Mouse (Mus musculus) left cerebral cortex, adult 2 months (tissue): ENCODE measurements around the gene Arhgap44. TPM values are rescaled to one million over a fixed set of nuclear protein-coding genes. Genes with fewer than 3 reads are reported as not detected.
A peak's percentile ranks its signal among the peaks of the same experiment; 100 is the strongest.

Experiments
- DNase-seq, 2 experiments: peaks; one replicate each; pipeline ENCODE4 v3.0.0; 2021 to 2022; ENCODE audit warnings: low spot score in 2 of 2, mixed read lengths in 1 of 2; ENCODE audit errors: extremely low spot score in 1 of 2
- H3K27ac ChIP-seq: fragments of 200-600 bp; 2 replicates; pipeline ENCODE4 v1.8.1; 2022
- H3K4me3 ChIP-seq: fragments of 200-600 bp; 2 replicates; pipeline ENCODE4 v1.8.1; 2022
- CTCF ChIP-seq: fragments of 200-600 bp; IDR thresholded peaks from 2 replicates; pipeline ENCODE4 v1.8.1; 2022; ENCODE audit warnings: antibody characterized with exemption, mild to moderate bottlenecking, moderate library complexity
- intact Hi-C: fragments of 180-260 bp; cut with DNase I; formaldehyde crosslinking; loops from one replicate; pipeline ENCODE4 v1.15.1; 2025
- total RNA-seq, 2 experiments: library from RNA; stranded (reverse); gene quantifications; 2 replicates each; pipeline ENCODE4 v1.2.3; 2021

Arhgap44 gene
- total RNA-seq, 2 experiments from 2014 or later, result 137 to 142 TPM

DNA sequence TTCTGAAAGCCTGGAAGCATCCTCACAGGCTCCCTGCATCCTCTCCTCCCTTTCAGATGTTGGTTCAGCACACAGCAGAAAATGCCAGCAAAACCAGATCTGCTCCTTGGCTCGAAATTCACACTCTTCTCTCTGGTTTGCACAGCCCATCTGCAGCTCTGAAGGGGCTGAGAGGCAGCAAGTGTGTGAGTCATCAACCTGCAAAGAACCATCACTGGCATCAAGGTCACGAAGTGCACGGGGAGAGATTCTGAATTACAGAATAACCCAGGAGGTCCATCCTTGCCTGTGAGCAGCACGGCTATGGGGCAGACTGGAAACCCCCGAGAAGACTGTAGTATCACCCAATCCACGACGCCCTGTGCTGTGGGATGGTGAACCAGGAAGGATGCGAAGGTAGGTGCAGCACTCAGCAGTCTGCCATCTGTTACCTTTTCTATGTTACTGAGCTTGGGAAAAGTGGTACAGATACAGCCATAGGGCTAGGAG, 27.5 kb downstream of the Arhgap44 start:
- peak overlapping the region; percentile 51 for H3K27ac ChIP-seq
- no peak for TF ChIP-seq CTCF
- DNase-seq, result peak; percentile 37 to 45
- no peak overlapping the region for H3K4me3 ChIP-seq
- intact Hi-C loops, result loop anchor here (1.0 to 5.0 kb wide), 2 partner anchors 26 to 78 kb away; no protein-coding TSS in a partner anchor

DNA sequence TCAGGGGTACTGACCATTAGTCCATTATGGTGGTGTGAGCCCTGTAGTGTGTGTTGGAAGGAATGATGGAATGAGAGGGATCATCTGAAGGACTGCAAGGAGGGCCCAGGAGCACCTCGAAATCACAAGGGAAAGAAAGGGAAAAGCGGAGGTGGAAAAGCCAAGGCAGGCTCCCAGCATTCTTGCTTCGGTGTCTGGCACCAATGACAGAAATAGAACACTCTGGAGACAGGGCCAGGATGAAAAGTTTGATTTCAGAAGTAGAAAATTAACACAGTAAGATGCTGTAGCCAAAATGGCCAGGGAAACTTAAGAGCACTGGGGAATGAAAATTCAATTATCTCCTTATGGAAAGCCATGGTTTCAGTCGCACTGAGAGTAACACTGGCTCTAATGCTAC, 29.1 kb downstream of the Arhgap44 start:
- Histone ChIP-seq H3K27ac (no peak overlapping the region; the same call in 1 of the 2 replicates), H3K4me3 (no peak overlapping the region)
- DNase-seq, result no peak
- intact Hi-C loops, result no loop called here
- TF ChIP-seq CTCF, result no peak

DNA sequence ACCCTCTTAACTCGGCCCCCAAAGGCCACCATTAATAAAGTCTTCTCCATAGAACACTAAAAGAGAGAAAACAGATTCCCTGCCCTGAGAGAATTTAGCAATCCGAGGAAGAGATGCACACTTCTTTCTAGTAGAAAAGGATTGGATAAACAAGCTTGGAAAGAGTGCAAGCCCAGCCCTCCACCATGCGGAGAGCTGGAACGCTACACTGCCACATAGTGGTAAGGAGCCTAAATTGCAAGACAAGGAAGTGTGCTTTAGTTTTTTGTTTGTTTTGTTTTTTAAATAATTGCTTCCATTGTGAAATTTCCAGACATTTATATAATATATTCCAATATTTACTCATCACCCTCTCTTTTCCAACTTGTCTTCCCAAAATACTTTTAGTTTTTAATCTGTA, 33.7 kb downstream of the Arhgap44 start:
- Histone ChIP-seq H3K27ac (no peak overlapping the region), H3K4me3 (no peak overlapping the region)
- DNase-seq, result no peak
- intact Hi-C loops, result loop anchor here (5.0 kb wide), 1 partner anchor 42 kb away; no protein-coding TSS in a partner anchor
- TF ChIP-seq CTCF, result peak; percentile 55

DNA sequence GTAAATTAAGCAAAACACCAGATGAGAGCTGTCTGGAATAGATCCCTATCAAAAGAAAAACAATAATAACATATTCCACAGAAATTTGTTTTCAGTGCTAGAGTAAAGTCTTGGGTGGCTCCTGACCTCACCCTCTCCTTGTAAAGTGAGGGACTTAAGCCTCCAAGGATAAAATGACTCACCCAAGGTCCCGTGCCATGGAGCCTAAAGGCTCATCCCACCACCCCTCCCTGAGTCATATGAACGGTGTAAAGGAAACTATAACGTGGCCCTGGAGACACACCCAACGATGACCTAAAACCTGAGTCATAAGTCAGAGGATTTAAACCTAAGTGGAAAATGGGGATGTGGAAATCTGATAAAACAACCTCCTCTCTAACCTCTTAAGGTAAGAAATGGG, 34.1 kb downstream of the Arhgap44 start:
- DNase-seq, result no peak
- H3K4me3 ChIP-seq, result no peak overlapping the region
- no peak overlapping the region for H3K27ac ChIP-seq
- no peak for TF ChIP-seq CTCF
- intact Hi-C loops, result loop anchor here (5.0 kb wide), 1 partner anchor 41 kb away; no protein-coding TSS in a partner anchor

DNA sequence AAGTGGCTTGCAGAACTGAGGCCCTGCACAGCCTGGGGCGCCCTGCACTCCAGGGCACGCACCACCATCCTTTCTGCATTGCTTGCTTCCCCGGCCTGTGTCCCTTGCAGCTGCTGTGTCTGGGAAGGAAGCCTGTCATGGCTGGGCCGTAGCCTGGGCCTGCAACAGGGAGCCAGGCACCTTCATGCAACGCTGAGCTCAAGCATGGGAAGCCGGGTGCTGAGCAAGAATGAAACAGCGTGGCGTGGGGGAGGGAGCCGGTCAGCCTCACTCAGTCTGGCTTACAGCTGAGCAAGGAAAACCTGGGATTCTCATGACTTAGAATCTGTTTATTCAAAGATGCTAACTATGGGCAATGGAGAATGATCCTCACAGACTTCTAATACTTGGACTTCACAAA, 36.2 kb downstream of the Arhgap44 start:
- DNase-seq, result peak; percentile 35 to 46
- no peak for TF ChIP-seq CTCF
- Histone ChIP-seq H3K27ac (peak overlapping the region; percentile 16; the same call in 1 of the 2 replicates), H3K4me3 (no peak overlapping the region)
- intact Hi-C loops, result loop anchor here (5.0 kb wide), 1 partner anchor 39 kb away; no protein-coding TSS in a partner anchor

DNA sequence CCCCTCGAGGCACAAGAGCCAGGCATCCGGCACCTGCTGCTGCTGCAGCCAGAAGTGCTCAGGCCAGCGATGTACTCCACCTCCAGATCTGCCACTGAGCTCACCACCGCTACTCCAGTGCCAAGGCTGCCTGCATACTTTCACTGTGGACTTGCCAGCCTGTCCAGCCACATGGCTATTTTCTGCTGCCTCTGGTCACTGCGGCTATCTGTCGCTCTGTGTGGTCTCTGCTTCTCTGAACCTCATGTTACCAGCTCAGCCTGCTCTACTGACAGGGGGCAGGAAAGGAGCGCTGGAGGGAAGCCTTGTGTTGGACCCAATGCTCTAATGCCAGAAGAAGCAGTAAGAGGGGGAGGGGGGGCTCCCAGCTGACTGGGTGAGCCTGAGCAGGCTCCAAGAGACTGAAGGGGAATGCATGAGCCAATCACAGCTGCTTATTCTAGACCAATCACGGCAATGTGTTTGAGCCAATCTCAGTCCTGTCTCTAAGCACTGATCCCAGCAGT, 37.8 kb downstream of the Arhgap44 start:
- H3K27ac ChIP-seq, result no peak overlapping the region
- no peak for TF ChIP-seq CTCF
- peak in 1 of 2 experiments; percentile 51 for DNase-seq
- no peak overlapping the region for H3K4me3 ChIP-seq
- intact Hi-C loops, result loop anchor here (5.0 kb wide), 1 partner anchor 38 kb away; no protein-coding TSS in a partner anchor

DNA sequence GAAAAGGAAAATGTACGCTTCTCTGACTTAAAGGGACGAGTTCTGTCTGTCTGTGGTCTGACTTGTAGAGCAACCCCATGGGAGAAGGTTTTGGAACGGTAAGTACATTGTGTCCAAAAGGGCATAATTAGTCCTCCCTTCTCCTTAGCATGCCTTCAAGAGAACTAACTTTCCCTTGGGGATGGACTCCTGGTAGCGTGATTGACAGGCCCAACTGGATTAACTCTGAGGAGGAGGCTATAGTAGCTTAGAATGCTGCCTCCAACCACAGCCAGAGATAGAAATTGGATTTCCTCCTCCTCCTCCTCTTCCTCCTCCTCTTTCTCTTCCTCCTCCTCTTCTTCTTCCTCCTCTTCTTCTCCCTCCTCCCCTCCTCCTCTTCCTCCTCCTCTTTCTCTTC, 42.5 kb downstream of the Arhgap44 start:
- H3K4me3 ChIP-seq, result no peak overlapping the region
- intact Hi-C loops, result no loop called here
- DNase-seq, result no peak
- H3K27ac ChIP-seq, result no peak overlapping the region
- no peak for TF ChIP-seq CTCF

DNA sequence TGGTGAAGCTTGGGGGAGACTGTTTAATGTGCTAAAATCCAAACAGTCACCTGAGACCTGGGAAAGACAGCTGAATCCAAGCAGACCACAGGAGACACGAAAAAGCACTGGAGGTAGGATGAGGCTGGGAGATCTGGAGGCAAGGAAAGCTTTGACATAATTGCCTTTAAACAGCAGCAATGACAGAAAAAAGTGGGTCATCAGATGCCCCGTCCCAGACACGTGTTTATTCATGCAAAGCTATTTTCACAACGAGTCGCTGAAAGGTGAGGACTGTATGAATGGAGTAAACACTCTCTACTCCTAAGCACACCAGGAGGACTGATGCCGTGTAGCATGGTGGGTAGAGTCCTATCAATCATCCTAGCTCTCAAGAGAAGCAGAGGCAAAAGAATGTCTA, 47.0 kb downstream of the Arhgap44 start:
- H3K4me3 ChIP-seq, result no peak overlapping the region
- DNase-seq, result no peak
- intact Hi-C loops, result no loop called here
- no peak overlapping the region for H3K27ac ChIP-seq
- no peak for TF ChIP-seq CTCF

DNA sequence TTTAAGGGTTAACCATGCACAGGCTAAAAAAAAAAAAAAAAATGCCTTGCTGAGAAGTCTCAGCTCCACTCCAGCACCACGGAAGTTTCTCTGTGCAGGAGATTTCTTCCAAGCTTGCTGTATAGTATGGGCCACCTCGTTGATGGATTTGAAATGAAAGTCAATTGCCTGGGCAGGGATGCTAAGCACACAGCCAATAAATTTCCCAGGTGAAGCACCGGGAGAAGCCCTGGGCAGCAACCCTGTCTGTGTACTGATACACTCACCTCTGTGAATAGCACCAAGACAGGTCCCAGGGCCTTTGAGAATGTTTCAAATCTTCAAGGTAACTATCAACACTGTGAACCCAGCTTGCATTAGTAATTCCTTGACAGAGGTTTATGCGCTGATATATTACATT, 50.7 kb downstream of the Arhgap44 start:
- Histone ChIP-seq H3K27ac (no peak overlapping the region), H3K4me3 (no peak overlapping the region)
- intact Hi-C loops, result no loop called here
- no peak for TF ChIP-seq CTCF
- DNase-seq, result no peak

DNA sequence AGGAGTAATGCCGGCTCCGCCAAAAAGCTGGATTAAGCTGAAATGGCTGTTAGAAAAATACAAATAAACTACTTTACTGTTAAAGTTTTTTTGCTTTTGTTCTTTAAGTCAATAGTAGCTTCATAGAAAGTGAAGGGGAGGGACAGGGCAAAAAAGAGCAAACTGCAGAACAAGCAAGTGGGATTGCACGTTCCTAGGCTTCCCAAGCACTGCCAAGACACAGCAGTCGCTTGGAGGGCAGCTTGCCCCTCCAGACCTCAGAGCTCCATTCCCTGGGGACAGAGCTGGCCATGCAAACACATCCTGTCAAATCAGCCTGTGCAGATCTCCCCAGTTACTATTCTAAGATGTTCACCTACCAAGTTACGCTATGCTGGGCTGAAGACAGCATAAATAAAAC, 51.1 kb downstream of the Arhgap44 start:
- Histone ChIP-seq H3K4me3 (no peak overlapping the region), H3K27ac (no peak overlapping the region)
- no peak for DNase-seq
- intact Hi-C loops, result no loop called here
- no peak for TF ChIP-seq CTCF

DNA sequence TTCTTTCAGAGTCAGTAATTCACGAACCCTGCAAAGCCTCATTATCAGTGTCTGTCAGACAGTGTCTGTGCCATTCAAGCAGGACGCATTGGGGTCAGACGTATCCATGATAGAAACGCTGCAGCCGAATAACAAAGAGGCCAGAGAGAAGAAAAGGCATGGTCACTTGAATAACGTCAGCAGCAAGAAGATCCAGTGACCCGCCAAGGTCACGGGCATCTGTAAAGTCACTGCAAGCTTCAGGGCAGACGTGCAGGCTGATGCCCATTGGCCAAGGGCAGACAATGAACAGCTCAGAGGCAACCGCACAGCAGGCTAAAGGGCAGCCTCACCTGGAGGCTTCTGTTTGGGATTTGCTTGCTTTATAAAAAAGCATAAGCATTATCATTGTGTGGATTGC, 52.7 kb downstream of the Arhgap44 start:
- no peak for TF ChIP-seq CTCF
- no peak overlapping the region for H3K27ac ChIP-seq
- intact Hi-C loops, result no loop called here
- no peak for DNase-seq
- no peak overlapping the region for H3K4me3 ChIP-seq

DNA sequence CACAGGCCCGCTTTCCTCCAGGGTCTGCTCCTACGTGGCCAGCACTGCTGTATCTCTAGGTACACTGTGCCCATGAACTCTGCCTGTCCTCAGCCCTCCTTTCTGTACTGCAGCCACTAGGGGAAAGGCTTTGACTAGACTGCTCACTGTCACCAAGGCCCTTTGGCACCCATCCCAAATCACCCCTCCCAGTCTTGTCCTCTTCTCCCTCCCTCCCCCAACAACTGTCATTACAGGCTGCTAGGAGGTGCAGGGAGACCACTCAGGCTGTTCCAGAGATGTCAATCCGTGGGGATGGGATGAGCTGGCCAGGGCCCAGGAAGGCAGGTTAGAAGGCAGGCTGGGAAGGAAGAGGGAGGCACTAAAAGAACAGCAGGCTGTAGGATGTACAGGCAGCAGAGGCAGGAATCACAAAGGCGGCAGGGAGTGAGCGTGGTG, 55.0 kb downstream of the Arhgap44 start:
- no peak for DNase-seq
- intact Hi-C loops, result no loop called here
- Histone ChIP-seq H3K4me3 (no peak overlapping the region), H3K27ac (peak overlapping the region; percentile 55)
- no peak for TF ChIP-seq CTCF

DNA sequence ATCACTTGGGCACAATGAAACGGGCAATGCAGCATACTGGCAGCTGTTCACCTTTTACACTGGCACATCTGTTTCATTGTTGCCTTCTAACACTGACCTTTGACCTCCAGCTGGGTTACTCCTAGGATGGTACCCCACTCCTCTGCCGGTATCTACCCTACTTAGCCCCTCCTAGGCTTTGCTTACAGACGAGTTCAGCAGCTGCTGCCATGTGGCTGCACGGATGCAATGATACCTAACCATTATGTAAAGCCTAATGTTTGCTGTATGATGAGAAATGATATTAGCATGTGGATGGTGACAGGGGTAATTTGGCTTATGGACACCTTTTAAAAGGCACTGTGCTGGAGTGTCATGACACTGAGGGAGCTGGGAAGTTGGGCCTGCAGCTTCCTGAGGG, 55.6 kb downstream of the Arhgap44 start:
- no peak for TF ChIP-seq CTCF
- no peak for DNase-seq
- no peak overlapping the region for H3K4me3 ChIP-seq
- intact Hi-C loops, result no loop called here
- peak overlapping the region; percentile 19; the same call in 1 of the 2 replicates for H3K27ac ChIP-seq
